Mouse (Mus musculus) hindbrain, embryonic 15.5 days (tissue): ENCODE results near the gene Lmntd2. TPM values are rescaled to one million over a fixed set of nuclear protein-coding genes. Genes with fewer than 3 reads are reported as not detected.

Experiments
- ATAC-seq: fragments of 200-750 bp; cut with Nextera tagmentation; 2 replicates; pipeline ENCODE4 v1.8.0; 2017; ENCODE audit warnings: low read depth, moderate number of reproducible peaks, moderate TSS enrichment; ENCODE audit not compliant: low FRiP score
- H3K27ac ChIP-seq: fragments of 300-500 bp; sonication (generic); replicated peaks from 2 replicates; pipeline ENCODE4 v1.5.1; 2015; ENCODE audit warnings: mild to moderate bottlenecking, inconsistent platforms
- H3K27me3 ChIP-seq: fragments of 300-500 bp; sonication (generic); 2 replicates; pipeline ENCODE4 v1.6.1; 2015; ENCODE audit warnings: control low read depth, inconsistent platforms
- H3K36me3 ChIP-seq: fragments of 300-500 bp; sonication (generic); 2 replicates; pipeline ENCODE4 v1.6.1; 2015; ENCODE audit warnings: control low read depth, inconsistent platforms
- H3K4me1 ChIP-seq: fragments of 300-500 bp; sonication (generic); replicated peaks from 2 replicates; pipeline ENCODE4 v1.6.1; 2015; ENCODE audit warnings: control low read depth, inconsistent platforms
- H3K4me2 ChIP-seq: fragments of 300-500 bp; sonication (generic); 2 replicates; pipeline ENCODE4 v1.6.1; 2015; ENCODE audit warnings: moderate library complexity, mild to moderate bottlenecking, inconsistent platforms
- H3K4me3 ChIP-seq: fragments of 300-500 bp; sonication (generic); 2 replicates; pipeline ENCODE4 v1.5.1; 2015; ENCODE audit warnings: mild to moderate bottlenecking, inconsistent platforms
- H3K9ac ChIP-seq: fragments of 300-500 bp; sonication (generic); 2 replicates; pipeline ENCODE4 v1.6.1; 2015; ENCODE audit warnings: inconsistent platforms
- H3K9me3 ChIP-seq: fragments of 300-500 bp; sonication (generic); 2 replicates; pipeline ENCODE4 v1.6.1; 2016; ENCODE audit warnings: control low read depth, inconsistent platforms
- WGBS: fragments of 180-500 bp; shearing (Covaris S2); methylation state at CpG from one replicate; pipeline ENCODE4 v1.1.7; 2015; 5-methylcytosine and 5-hydroxymethylcytosine counted together
- polyA plus RNA-seq: library from polyadenylated mRNA; unstranded; fragments of >200 nt; fragmentation: Nextera tagmentation; extraction: Ambion mirVana; gene quantifications from 2 replicates; pipeline ENCODE4 v1.2.1, GENCODE M21; 2015

The Lmntd2 gene
- polyA plus RNA-seq, 1 experiment from 2014 or later, result 0.70 TPM

DNA sequence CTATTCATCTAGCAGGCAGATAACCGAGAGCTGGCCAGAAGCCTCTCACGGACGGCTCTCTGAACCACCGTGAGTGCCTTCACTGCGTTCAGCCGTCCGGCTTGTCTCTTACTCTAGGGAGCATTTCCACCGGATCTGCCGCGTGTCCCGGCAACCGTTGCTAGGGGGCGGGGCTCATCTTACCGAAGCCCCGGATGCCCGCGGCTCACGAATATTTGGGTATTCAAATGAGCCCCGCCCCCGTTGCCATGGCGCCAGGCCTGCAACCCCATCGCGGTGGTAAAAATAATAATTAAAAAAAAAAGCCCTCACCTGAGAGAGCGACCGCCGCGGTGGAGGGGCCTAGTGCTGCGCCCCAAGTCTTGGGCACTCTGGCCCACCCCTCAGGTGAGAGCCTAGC, 19.1 kb downstream of the Lmntd2 start:
- H3K4me2 ChIP-seq, result peak overlapping the region; percentile 100
- H3K4me3 ChIP-seq, result peak overlapping the region; percentile 67
- no peaks in the 10 kb centered on the region for H3K27me3 ChIP-seq
- ATAC-seq, result peak; percentile 21
- H3K36me3 ChIP-seq, result peaks cover 22% of the 10 kb centered on the region
- peak overlapping the region; percentile 81 for H3K27ac ChIP-seq
- under 1% methylated on average over 28 of the region's 28 CpGs for WGBS
- H3K9ac ChIP-seq, result peak overlapping the region; percentile 53
- H3K4me1 ChIP-seq, result peaks cover 29% of the 10 kb centered on the region
- H3K9me3 ChIP-seq, result no peaks in the 10 kb centered on the region

GRCm38 (mm10) chr7:141194409-141194808, 19.5 kb downstream of the Lmntd2 start:
- 0% methylated on average over 23 of the region's 23 CpGs for WGBS
- no peak for ATAC-seq

GRCm38 (mm10) chr7:141193948-141194347, 19.9 kb downstream of the Lmntd2 start, which contains the start of the genes Hras and Lrrc56:
Hras (minus strand) TSS chr7:141194005.
Lrrc56 (plus strand) TSS chr7:141194157.
- H3K4me2 ChIP-seq, result peak within 1 kb of the TSS; percentile 100
- peak within 1 kb of the TSS; percentile 98 for H3K9ac ChIP-seq
- no peaks in the 10 kb centered on the region for H3K27me3 ChIP-seq
- H3K36me3 ChIP-seq, result peaks cover 31% of the 10 kb centered on the region
- H3K27ac ChIP-seq, result peak within 1 kb of the TSS; percentile 87
- H3K9me3 ChIP-seq, result no peaks in the 10 kb centered on the region
- under 1% methylated on average over 33 of the region's 39 CpGs for WGBS
- ATAC-seq, result peak; percentile 95
- H3K4me3 ChIP-seq, result peak within 1 kb of the TSS; percentile 67
- H3K4me1 ChIP-seq, result peaks cover 29% of the 10 kb centered on the region

More at GRCm38 (mm10) chr7:141194409-141194808, 19.5 kb downstream of the Lmntd2 start:
- peaks cover 29% of the 10 kb centered on the region for H3K4me1 ChIP-seq
- no peaks in the 10 kb centered on the region for H3K9me3 ChIP-seq
- H3K4me2 ChIP-seq, result peak overlapping the region; percentile 100
- H3K9ac ChIP-seq, result peak overlapping the region; percentile 53
- H3K4me3 ChIP-seq, result peak overlapping the region; percentile 67
- no peaks in the 10 kb centered on the region for H3K27me3 ChIP-seq
- H3K27ac ChIP-seq, result peak overlapping the region; percentile 81
- peaks cover 26% of the 10 kb centered on the region for H3K36me3 ChIP-seq

GRCm38 (mm10) chr7:141193348-141193856, 20.5 kb downstream of the Lmntd2 start:
- 0% methylated on average over 32 of the region's 43 CpGs for WGBS
- H3K9ac ChIP-seq, result peak overlapping the region; percentile 98
- ATAC-seq, result no peak

GRCm38 (mm10) chr7:141192776-141193347, 21.0 kb downstream of the Lmntd2 start:
- no peak for ATAC-seq
- Histone ChIP-seq H3K9me3 (no peaks in the 10 kb centered on the region), H3K9ac (peak overlapping the region; percentile 98), H3K4me3 (peak overlapping the region; percentile 67), H3K27me3 (no peaks in the 10 kb centered on the region), H3K27ac (peak overlapping the region; percentile 87), H3K36me3 (peaks cover 33% of the 10 kb centered on the region), H3K4me2 (peak overlapping the region; percentile 100), H3K4me1 (peaks cover 29% of the 10 kb centered on the region)
- WGBS, result 27% methylated on average over 12 of the region's 12 CpGs

More at GRCm38 (mm10) chr7:141193348-141193856, 20.5 kb downstream of the Lmntd2 start:
- Histone ChIP-seq H3K4me2 (peak overlapping the region; percentile 100), H3K27ac (peak overlapping the region; percentile 87), H3K4me1 (peaks cover 29% of the 10 kb centered on the region), H3K36me3 (peaks cover 33% of the 10 kb centered on the region), H3K27me3 (no peaks in the 10 kb centered on the region), H3K4me3 (peak overlapping the region; percentile 67), H3K9me3 (no peaks in the 10 kb centered on the region)

GRCm38 (mm10) chr7:141191796-141192685, 21.8 kb downstream of the Lmntd2 start:
- H3K4me1 ChIP-seq, result peaks cover 29% of the 10 kb centered on the region
- WGBS, result 91% methylated on average over 24 of the region's 24 CpGs
- ATAC-seq, result no peak
- peak overlapping the region; percentile 67; the same call in 1 of the 2 replicates for H3K4me3 ChIP-seq
- no peak overlapping the region for H3K27ac ChIP-seq
- no peaks in the 10 kb centered on the region for H3K27me3 ChIP-seq
- H3K36me3 ChIP-seq, result peaks cover 33% of the 10 kb centered on the region
- peak overlapping the region; percentile 98; the same call in 1 of the 2 replicates for H3K9ac ChIP-seq
- peak overlapping the region; percentile 100 for H3K4me2 ChIP-seq
- no peaks in the 10 kb centered on the region for H3K9me3 ChIP-seq

- peaks cover 29% of the 10 kb centered on the region for H3K4me1 ChIP-seq
- H3K4me3 ChIP-seq, result no peak overlapping the region
- H3K9ac ChIP-seq, result no peak overlapping the region
- H3K9me3 ChIP-seq, result no peaks in the 10 kb centered on the region
- H3K36me3 ChIP-seq, result peaks cover 33% of the 10 kb centered on the region
- ATAC-seq, result no peak
- H3K27ac ChIP-seq, result no peak overlapping the region
- WGBS, result 92% methylated on average over 14 of the region's 14 CpGs
- no peak overlapping the region for H3K4me2 ChIP-seq
- no peaks in the 10 kb centered on the region for H3K27me3 ChIP-seq
Observed at GRCm38 (mm10) chr7:141191036-141191435, 22.8 kb downstream of the Lmntd2 start.

DNA sequence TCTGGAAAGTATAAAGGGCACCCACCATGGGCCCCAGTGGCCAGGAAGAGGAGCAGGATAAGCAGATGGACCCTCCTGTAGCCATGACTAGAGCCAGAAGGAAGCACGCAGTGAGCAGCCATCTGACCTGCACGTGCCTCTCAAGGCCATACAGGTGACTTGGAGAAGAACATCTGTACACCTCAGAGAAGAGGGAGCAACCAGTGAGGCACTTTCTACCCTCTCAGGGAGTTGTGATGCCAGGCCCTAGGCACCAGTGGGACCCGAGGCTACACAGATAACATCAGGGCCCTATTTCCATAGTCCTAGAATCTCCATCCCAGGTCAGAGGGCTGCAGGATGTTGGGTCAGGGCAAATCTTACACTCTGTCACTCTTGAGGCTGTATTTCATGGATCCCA, 23.7 kb downstream of the Lmntd2 start:
- 89% methylated on average over 3 of the region's 3 CpGs for WGBS
- Histone ChIP-seq H3K27me3 (no peaks in the 10 kb centered on the region), H3K4me3 (no peak overlapping the region), H3K4me2 (no peak overlapping the region), H3K36me3 (peaks cover 33% of the 10 kb centered on the region), H3K9me3 (no peaks in the 10 kb centered on the region), H3K27ac (no peak overlapping the region), H3K9ac (no peak overlapping the region), H3K4me1 (peaks cover 26% of the 10 kb centered on the region)
- no peak for ATAC-seq

GRCm38 (mm10) chr7:141188733-141189132, 25.1 kb downstream of the Lmntd2 start:
- Histone ChIP-seq H3K36me3 (peaks cover 33% of the 10 kb centered on the region), H3K4me2 (no peak overlapping the region), H3K27ac (no peak overlapping the region), H3K4me1 (peaks cover 15% of the 10 kb centered on the region), H3K4me3 (no peak overlapping the region), H3K9me3 (no peaks in the 10 kb centered on the region), H3K9ac (no peak overlapping the region), H3K27me3 (no peaks in the 10 kb centered on the region)
- WGBS, result 99% methylated on average over 3 of the region's 3 CpGs
- ATAC-seq, result no peak

- ATAC-seq, result no peak
- H3K4me3 ChIP-seq, result no peak overlapping the region
- 88% methylated on average over 3 of the region's 3 CpGs for WGBS
Observed at GRCm38 (mm10) chr7:141188194-141188593, 25.7 kb downstream of the Lmntd2 start.

DNA sequence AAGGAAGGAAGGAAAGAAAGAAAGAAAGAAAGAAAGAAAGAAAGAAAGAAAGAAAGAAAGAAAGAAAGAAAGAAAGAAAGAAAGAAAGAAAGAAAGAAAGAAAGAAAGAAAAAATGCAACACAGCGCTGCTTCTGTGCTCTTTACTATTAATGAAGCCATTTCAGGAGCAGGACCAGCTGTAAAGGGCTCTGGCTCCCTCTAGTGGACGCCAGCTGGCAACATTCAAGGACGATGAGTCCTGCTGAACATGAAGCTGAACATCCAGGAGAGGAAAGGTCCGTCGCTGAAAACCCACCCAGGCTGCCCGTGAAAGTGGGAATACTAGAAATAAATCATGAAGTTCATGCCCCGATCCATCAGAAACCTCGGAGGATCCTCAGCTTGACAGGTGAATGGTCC, 37.7 kb downstream of the Lmntd2 start:
- Histone ChIP-seq H3K36me3 (no peaks in the 10 kb centered on the region), H3K27ac (no peak overlapping the region), H3K4me2 (peak overlapping the region; percentile 31; the same call in 1 of the 2 replicates), H3K4me1 (peaks cover 16% of the 10 kb centered on the region), H3K4me3 (no peak overlapping the region), H3K9ac (no peak overlapping the region), H3K9me3 (no peaks in the 10 kb centered on the region), H3K27me3 (no peaks in the 10 kb centered on the region)
- WGBS, result 1% methylated on average over 8 of the region's 8 CpGs
- no peak for ATAC-seq

More at GRCm38 (mm10) chr7:141188194-141188593, 25.7 kb downstream of the Lmntd2 start:
- Histone ChIP-seq H3K27ac (no peak overlapping the region), H3K36me3 (peaks cover 33% of the 10 kb centered on the region), H3K9ac (no peak overlapping the region), H3K4me2 (no peak overlapping the region), H3K27me3 (no peaks in the 10 kb centered on the region), H3K4me1 (peaks cover 14% of the 10 kb centered on the region), H3K9me3 (no peaks in the 10 kb centered on the region)

DNA sequence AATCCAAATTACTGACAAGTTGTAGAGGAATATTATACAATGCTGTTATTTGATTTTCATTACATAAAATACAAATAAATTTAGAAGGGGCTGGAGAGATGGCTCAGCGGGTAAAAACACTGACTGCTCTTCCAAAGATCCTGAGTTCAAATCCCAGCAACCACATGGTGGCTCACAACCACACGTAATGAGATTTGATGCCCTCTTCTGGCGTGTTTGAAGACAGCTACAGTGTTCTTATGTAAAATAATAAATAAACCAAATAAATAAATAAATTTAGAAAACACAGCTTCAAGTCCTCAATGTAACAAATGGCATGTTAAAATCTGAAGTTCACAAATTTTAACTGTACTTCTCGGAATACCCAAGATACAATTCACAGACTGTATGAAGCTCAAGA, 38.8 kb downstream of the Lmntd2 start:
- ATAC-seq, result no peak
- Histone ChIP-seq H3K27ac (no peak overlapping the region), H3K4me1 (peaks cover 16% of the 10 kb centered on the region), H3K4me2 (no peak overlapping the region), H3K4me3 (no peak overlapping the region), H3K27me3 (no peaks in the 10 kb centered on the region), H3K9me3 (no peaks in the 10 kb centered on the region), H3K36me3 (no peaks in the 10 kb centered on the region), H3K9ac (no peak overlapping the region)
- WGBS, result 88% methylated on average over 4 of the region's 4 CpGs
